Mouse (Mus musculus): ENCODE measurements around the gene Golga1.

Gene Golga1

GRCm38 (mm10) chr2:38974171-38974570, 91.2 kb downstream of the Golga1 start:
- DNase-seq (ENCODE audit: low spot score), result no peak

- DNase-seq (ENCODE audit: low spot score), result no peak
Measured at GRCm38 (mm10) chr2:38973701-38974100, 91.6 kb downstream of the Golga1 start.

GRCm38 (mm10) chr2:38973223-38973622, 92.1 kb downstream of the Golga1 start:
- DNase-seq (ENCODE audit: low spot score), result no peak

- DNase-seq (ENCODE audit: low spot score), result no peak
Measured at GRCm38 (mm10) chr2:38970057-38970456, 95.3 kb downstream of the Golga1 start.

- DNase-seq (ENCODE audit: low spot score), result no peak
Measured at GRCm38 (mm10) chr2:38969650-38970049, 95.7 kb downstream of the Golga1 start.

Measured in urinary bladder, postnatal 14 days (tissue).